Mouse (Mus musculus): ENCODE data around the gene Gpd1. TPM values are rescaled to one million over a fixed set of nuclear protein-coding genes. Genes with fewer than 3 reads are reported as not detected.
"Not testable (repeated sequence)": the region's sequence is repeated elsewhere in the genome, so short reads cannot be mapped to it uniquely, and the experiment has no call there.

The Gpd1 gene
- polyA plus RNA-seq, 1 experiment from 2014 or later, result 3.7 TPM

DNA sequence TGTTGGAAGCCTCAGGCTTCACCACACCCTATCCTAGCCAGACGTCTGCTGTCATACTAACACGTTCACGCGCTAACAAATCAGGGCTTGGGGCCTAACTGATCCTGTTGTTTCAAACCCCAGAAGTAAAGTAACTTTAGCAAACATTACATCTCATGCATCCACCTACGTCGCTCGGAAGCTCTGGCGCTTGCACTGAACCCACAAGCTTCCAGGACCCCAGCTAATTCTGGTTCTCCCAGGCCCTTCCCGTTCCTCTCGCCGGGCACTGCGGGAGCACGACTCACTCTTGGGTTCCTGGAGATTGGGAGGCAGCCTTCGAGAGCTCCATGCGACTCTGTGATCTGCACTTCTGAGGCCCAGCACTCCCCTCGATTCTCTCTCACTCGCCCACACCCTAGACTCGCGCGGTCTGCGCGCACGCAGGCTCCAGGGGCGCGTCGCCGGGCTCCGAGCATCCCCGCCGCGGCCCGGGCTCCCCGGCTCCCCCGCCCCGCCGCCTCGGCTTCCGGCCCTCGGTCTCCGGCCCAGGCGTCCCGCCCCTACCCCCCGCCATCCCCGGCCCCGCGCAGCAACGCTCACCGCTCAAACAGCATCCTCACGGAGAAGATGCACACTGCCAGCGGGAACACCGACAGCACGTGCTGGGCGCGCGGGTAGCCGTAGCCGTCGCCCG is 54.4 kb downstream of the Gpd1 start:
- no peaks in the 10 kb centered on the region for H3K36me3 ChIP-seq (ENCODE audit: control insufficient read depth, insufficient read depth, low read length)
- H3K4me1 ChIP-seq (replicated peaks; ENCODE audit: control insufficient read depth, insufficient read depth, low read length), result peaks cover 4% of the 10 kb centered on the region; the same call in 1 of the 2 replicates
- under 1% methylated on average over 58 of the region's 59 CpGs for WGBS
- peak overlapping the region; percentile 75 for H3K9ac ChIP-seq (ENCODE audit: low read length)
- no peaks in the 10 kb centered on the region for H3K9me3 ChIP-seq (ENCODE audit: control insufficient read depth, low read length)
- peak overlapping the region; percentile 87 for H3K27ac ChIP-seq (ENCODE audit: low read length)
- peak overlapping the region; percentile 82 for H3K4me2 ChIP-seq (ENCODE audit: low read depth, low read length)
- H3K27me3 ChIP-seq (ENCODE audit: control insufficient read depth, insufficient read depth, low read depth, low read length), result no peaks in the 10 kb centered on the region
- ATAC-seq (ENCODE audit: low read depth), result peak; percentile 64
- peak overlapping the region; percentile 71 for H3K4me3 ChIP-seq (ENCODE audit: low read length)

GRCm38 (mm10) chr15:99772277-99772880 is 55.1 kb downstream of the Gpd1 start:
- Histone ChIP-seq H3K36me3 (ENCODE audit: control insufficient read depth, insufficient read depth, low read length) (no peaks in the 10 kb centered on the region), H3K9ac (ENCODE audit: low read length) (peak overlapping the region; percentile 75), H3K27ac (ENCODE audit: low read length) (peak overlapping the region; percentile 87), H3K4me1 (replicated peaks; ENCODE audit: control insufficient read depth, insufficient read depth, low read length) (peaks cover 4% of the 10 kb centered on the region; the same call in 1 of the 2 replicates), H3K4me2 (ENCODE audit: low read depth, low read length) (peak overlapping the region; percentile 82), H3K9me3 (ENCODE audit: control insufficient read depth, low read length) (no peaks in the 10 kb centered on the region), H3K4me3 (ENCODE audit: low read length) (peak overlapping the region; percentile 71), H3K27me3 (ENCODE audit: control insufficient read depth, insufficient read depth, low read depth, low read length) (no peaks in the 10 kb centered on the region)
- under 1% methylated on average over 38 of the region's 41 CpGs for WGBS
- peak; percentile 98 for ATAC-seq (ENCODE audit: low read depth)

GRCm38 (mm10) chr15:99772881-99772924 is 55.4 kb downstream of the Gpd1 start, which contains the start of gene Cers5:
Cers5 (minus strand) TSS chr15:99772885.
- H3K27me3 ChIP-seq (ENCODE audit: control insufficient read depth, insufficient read depth, low read depth, low read length); ATAC-seq (ENCODE audit: low read depth): not testable (repeated sequence)

DNA sequence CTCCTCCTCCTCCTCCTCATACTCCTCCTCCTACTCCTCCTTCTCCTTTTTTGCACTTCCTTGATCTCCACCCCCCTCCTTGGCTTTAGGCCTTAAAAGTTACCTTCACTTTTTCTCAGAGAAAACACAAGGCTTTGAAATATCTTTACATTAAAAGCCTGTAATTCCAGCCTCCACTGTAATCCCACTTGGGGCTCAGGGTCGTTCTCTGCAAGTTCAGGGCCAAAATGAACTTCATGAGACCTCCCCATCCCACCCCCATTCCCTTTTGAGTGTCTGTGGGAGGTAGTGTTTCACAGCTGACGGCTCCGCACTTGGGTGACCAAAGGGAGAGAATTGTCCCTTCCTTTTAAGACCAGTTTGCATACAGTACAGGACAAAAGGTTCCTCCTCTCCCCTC is 55.6 kb downstream of the Gpd1 start:
- Histone ChIP-seq H3K9ac (ENCODE audit: low read length) (no peak overlapping the region), H3K36me3 (ENCODE audit: control insufficient read depth, insufficient read depth, low read length) (no peaks in the 10 kb centered on the region; the same call in 1 of the 2 replicates), H3K27me3 (ENCODE audit: control insufficient read depth, insufficient read depth, low read depth, low read length) (no peaks in the 10 kb centered on the region), H3K27ac (ENCODE audit: low read length) (peak overlapping the region; percentile 28), H3K4me1 (replicated peaks; ENCODE audit: control insufficient read depth, insufficient read depth, low read length) (peaks cover 4% of the 10 kb centered on the region; the same call in 1 of the 2 replicates), H3K4me2 (ENCODE audit: low read depth, low read length) (peak overlapping the region; percentile 82), H3K4me3 (ENCODE audit: low read length) (no peak overlapping the region; the same call in 1 of the 2 replicates), H3K9me3 (ENCODE audit: control insufficient read depth, low read length) (no peaks in the 10 kb centered on the region)
- no peak for ATAC-seq (ENCODE audit: low read depth)
- WGBS, result 32% methylated on average over 3 of the region's 3 CpGs

More at GRCm38 (mm10) chr15:99772881-99772924, 55.4 kb downstream of the Gpd1 start, which contains the start of gene Cers5:
- H3K4me3 ChIP-seq (ENCODE audit: low read length), result peak within 1 kb of the TSS; percentile 71
- peak within 1 kb of the TSS; percentile 82 for H3K4me2 ChIP-seq (ENCODE audit: low read depth, low read length)
- H3K9me3 ChIP-seq (ENCODE audit: control insufficient read depth, low read length); H3K36me3 ChIP-seq (ENCODE audit: control insufficient read depth, insufficient read depth, low read length); H3K4me1 ChIP-seq (replicated peaks; ENCODE audit: control insufficient read depth, insufficient read depth, low read length): not testable (repeated sequence)
- peak within 1 kb of the TSS; percentile 75 for H3K9ac ChIP-seq (ENCODE audit: low read length)
- H3K27ac ChIP-seq (ENCODE audit: low read length), result peak within 1 kb of the TSS; percentile 87

Other genes starting within 250 kb of the Gpd1 start
- gene Bcdin3d, start 242.8 kb upstream of the Gpd1 start, polyA plus RNA-seq (2015; fragmentation: Nextera tagmentation; extraction: Ambion mirVana), result 13.4 and 13.7 TPM in 2 replicates
- gene Faim2, start 189.3 kb upstream of the Gpd1 start, polyA plus RNA-seq (2015; fragmentation: Nextera tagmentation; extraction: Ambion mirVana), result 0.93 and 0.94 TPM in 2 replicates
- not detected in 2 replicates for gene Aqp2, start 138.5 kb upstream of the Gpd1 start, polyA plus RNA-seq (2015; fragmentation: Nextera tagmentation; extraction: Ambion mirVana)
- gene Aqp5, start 126.7 kb upstream of the Gpd1 start, polyA plus RNA-seq (2015; fragmentation: Nextera tagmentation; extraction: Ambion mirVana), result 1.8 and 3.2 TPM in 2 replicates
- not detected in 2 replicates for gene Aqp6, start 116.1 kb upstream of the Gpd1 start, polyA plus RNA-seq (2015; fragmentation: Nextera tagmentation; extraction: Ambion mirVana)
- gene Racgap1, start 65.9 kb upstream of the Gpd1 start, polyA plus RNA-seq (2015; fragmentation: Nextera tagmentation; extraction: Ambion mirVana), result 165 and 178 TPM in 2 replicates
- gene Asic1, start 47.1 kb upstream of the Gpd1 start, polyA plus RNA-seq (2015; fragmentation: Nextera tagmentation; extraction: Ambion mirVana), result 1.6 and 1.7 TPM in 2 replicates
- gene Smarcd1, start 15.4 kb upstream of the Gpd1 start, polyA plus RNA-seq (2015; fragmentation: Nextera tagmentation; extraction: Ambion mirVana), result 31.1 and 34.5 TPM in 2 replicates
- gene Gm17349, start 12.0 kb upstream of the Gpd1 start, polyA plus RNA-seq (2015; fragmentation: Nextera tagmentation; extraction: Ambion mirVana), result not detected in 2 replicates
- gene Cox14, start 8.1 kb downstream of the Gpd1 start, polyA plus RNA-seq (2015; fragmentation: Nextera tagmentation; extraction: Ambion mirVana), result 148 and 164 TPM in 2 replicates
- gene Cers5, start 55.4 kb downstream of the Gpd1 start, polyA plus RNA-seq (2015; fragmentation: Nextera tagmentation; extraction: Ambion mirVana), result 73.3 and 74.4 TPM in 2 replicates
- 44.9 and 47.0 TPM in 2 replicates for gene Lima1, start 157.9 kb downstream of the Gpd1 start, polyA plus RNA-seq (2015; fragmentation: Nextera tagmentation; extraction: Ambion mirVana)
- not detected in 2 replicates for gene Fam186a, start 249.5 kb downstream of the Gpd1 start, polyA plus RNA-seq (2015; fragmentation: Nextera tagmentation; extraction: Ambion mirVana)

Measured in lung, embryonic 16.5 days (tissue).